Mouse (Mus musculus) lung, adult 10 weeks (tissue): ENCODE results near the gene Gm6880. TPM values are rescaled to one million over a fixed set of nuclear protein-coding genes. Genes with fewer than 3 reads are reported as not detected.

ENCODE experiments used
- polyA plus RNA-seq: library from polyadenylated mRNA; stranded (reverse); fragments of 350-450 nt; fragmentation: Illumina TruSeq; extraction: RNeasy Lipid Tissue Mini Kit (QIAGEN cat#74804); gene quantifications from one replicate; pipeline ENCODE4 v1.2.3, GENCODE M21; 2014; ENCODE audit warnings: low read depth, low replicate concordance; ENCODE audit not compliant: insufficient read depth

Gene Gm6880
- polyA plus RNA-seq: not detected

GRCm38 (mm10) chrX:74481349-74481885 is at the start of gene Gm6880:
TSS of gene Gm6880 (minus strand) at chrX:74481399.

Other genes starting within 250 kb of the Gm6880 start
- 210 TPM for gene Flna, start 231.6 kb downstream of the Gm6880 start, polyA plus RNA-seq
- 61.8 TPM for gene Emd, start 226.7 kb downstream of the Gm6880 start, polyA plus RNA-seq
- 1,975 TPM for gene Rpl10, start 210.6 kb downstream of the Gm6880 start, polyA plus RNA-seq
- gene Taz, start 199.5 kb downstream of the Gm6880 start, polyA plus RNA-seq: 54.8 TPM
- 29.0 TPM for gene Dnase1l1, start 199.1 kb downstream of the Gm6880 start, polyA plus RNA-seq
- gene Atp6ap1, start 184.3 kb downstream of the Gm6880 start, polyA plus RNA-seq: 155 TPM
- gene Gdi1, start 176.4 kb downstream of the Gm6880 start, polyA plus RNA-seq: 80.2 TPM
- gene Fam50a, start 168.4 kb downstream of the Gm6880 start, polyA plus RNA-seq: 41.4 TPM
- 1.3 TPM for gene Plxna3, start 152.3 kb downstream of the Gm6880 start, polyA plus RNA-seq
- 52.2 TPM for gene Lage3, start 127.8 kb downstream of the Gm6880 start, polyA plus RNA-seq
- 26.9 TPM for gene Ubl4a, start 108.2 kb downstream of the Gm6880 start, polyA plus RNA-seq
- 8.8 TPM for gene Slc10a3, start 108.0 kb downstream of the Gm6880 start, polyA plus RNA-seq
- gene Fam3a, start 88.1 kb downstream of the Gm6880 start, polyA plus RNA-seq: 24.6 TPM
- gene Ikbkg, start 88.1 kb downstream of the Gm6880 start, polyA plus RNA-seq: 11.7 TPM
- 20.4 TPM for gene G6pdx, start 52.2 kb downstream of the Gm6880 start, polyA plus RNA-seq
- gene Olfr1326-ps1, start 93.5 kb upstream of the Gm6880 start, polyA plus RNA-seq: not detected
- gene Olfr1325, start 111.3 kb upstream of the Gm6880 start, polyA plus RNA-seq: not detected
- gene Gm5640, start 164.2 kb upstream of the Gm6880 start, polyA plus RNA-seq: 0.23 TPM